Mouse (Mus musculus): ENCODE data around the gene Dnajc14. TPM values are rescaled to one million over a fixed set of nuclear protein-coding genes. Genes with fewer than 3 reads are reported as not detected.

The Dnajc14 gene
- polyA plus RNA-seq, 1 experiment from 2014 or later, result 40.6 TPM

GRCm38 (mm10) chr10:128839434-128839833 lies 35.6 kb downstream of the Dnajc14 start:
- H3K27me3 ChIP-seq (replicated peaks; ENCODE audit: control insufficient read depth, insufficient read depth, low read length), result no peaks in the 10 kb centered on the region
- no peak overlapping the region for H3K4me3 ChIP-seq (ENCODE audit: low read depth, low read length)
- H3K4me1 ChIP-seq (ENCODE audit: control insufficient read depth, insufficient read depth, low read length), result no peaks in the 10 kb centered on the region
- peaks cover 78% of the 10 kb centered on the region for H3K36me3 ChIP-seq (ENCODE audit: control insufficient read depth, insufficient read depth, low read length)
- DNase-seq (ENCODE audit: low spot score) (no peak), ATAC-seq (no peak)
- no peaks in the 10 kb centered on the region for H3K9me3 ChIP-seq (replicated peaks; ENCODE audit: control insufficient read depth, low read length)
- no peak overlapping the region for H3K9ac ChIP-seq (ENCODE audit: low read length)
- H3K27ac ChIP-seq (ENCODE audit: low read depth, low read length), result no peak overlapping the region
- H3K4me2 ChIP-seq (ENCODE audit: low read length), result no peak overlapping the region

- H3K9me3 ChIP-seq (replicated peaks; ENCODE audit: control insufficient read depth, low read length), result no peaks in the 10 kb centered on the region
- DNase-seq (ENCODE audit: low spot score) (no peak), ATAC-seq (no peak)
- H3K36me3 ChIP-seq (ENCODE audit: control insufficient read depth, insufficient read depth, low read length), result peaks cover 74% of the 10 kb centered on the region
- no peak overlapping the region for H3K4me3 ChIP-seq (ENCODE audit: low read depth, low read length)
- no peak overlapping the region for H3K9ac ChIP-seq (ENCODE audit: low read length)
- no peaks in the 10 kb centered on the region for H3K27me3 ChIP-seq (replicated peaks; ENCODE audit: control insufficient read depth, insufficient read depth, low read length)
- H3K27ac ChIP-seq (ENCODE audit: low read depth, low read length), result no peak overlapping the region
- no peaks in the 10 kb centered on the region for H3K4me1 ChIP-seq (ENCODE audit: control insufficient read depth, insufficient read depth, low read length)
- H3K4me2 ChIP-seq (ENCODE audit: low read length), result no peak overlapping the region
Observed at GRCm38 (mm10) chr10:128840612-128841011, 36.8 kb downstream of the Dnajc14 start.

GRCm38 (mm10) chr10:128843260-128843659 lies 39.4 kb downstream of the Dnajc14 start:
- H3K27me3 ChIP-seq (replicated peaks; ENCODE audit: control insufficient read depth, insufficient read depth, low read length), result no peaks in the 10 kb centered on the region
- peaks cover 68% of the 10 kb centered on the region for H3K36me3 ChIP-seq (ENCODE audit: control insufficient read depth, insufficient read depth, low read length)
- no peak overlapping the region for H3K27ac ChIP-seq (ENCODE audit: low read depth, low read length)
- WGBS, result 95% methylated on average over 5 of the region's 5 CpGs
- DNase-seq (ENCODE audit: low spot score) (no peak), ATAC-seq (no peak)
- H3K4me3 ChIP-seq (ENCODE audit: low read depth, low read length), result no peak overlapping the region
- no peaks in the 10 kb centered on the region for H3K9me3 ChIP-seq (replicated peaks; ENCODE audit: control insufficient read depth, low read length)
- no peaks in the 10 kb centered on the region for H3K4me1 ChIP-seq (ENCODE audit: control insufficient read depth, insufficient read depth, low read length)
- no peak overlapping the region for H3K4me2 ChIP-seq (ENCODE audit: low read length)
- no peak overlapping the region for H3K9ac ChIP-seq (ENCODE audit: low read length)

DNA sequence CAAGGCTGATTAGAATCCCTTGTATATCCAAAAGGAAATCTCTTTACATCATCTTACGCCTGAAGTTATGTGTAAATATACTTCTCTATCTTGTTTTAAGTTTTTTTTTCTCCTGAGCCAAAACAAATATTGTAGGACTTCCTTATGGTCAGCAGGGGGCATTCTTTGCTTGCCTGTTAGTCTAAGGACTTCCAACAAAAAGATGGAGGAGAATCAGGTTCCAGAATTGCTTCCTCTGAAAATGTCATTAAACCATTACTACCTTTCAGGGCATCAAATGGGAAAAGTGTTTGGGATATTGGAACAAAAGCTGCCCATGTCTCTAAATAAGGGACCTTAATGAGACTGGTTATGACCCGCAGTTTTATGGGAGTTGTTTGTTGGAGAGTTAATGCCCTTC lies 41.7 kb downstream of the Dnajc14 start:
- Histone ChIP-seq H3K9me3 (replicated peaks; ENCODE audit: control insufficient read depth, low read length) (no peaks in the 10 kb centered on the region), H3K27ac (ENCODE audit: low read depth, low read length) (no peak overlapping the region), H3K4me2 (ENCODE audit: low read length) (no peak overlapping the region), H3K4me1 (ENCODE audit: control insufficient read depth, insufficient read depth, low read length) (no peaks in the 10 kb centered on the region), H3K36me3 (ENCODE audit: control insufficient read depth, insufficient read depth, low read length) (peaks cover 67% of the 10 kb centered on the region), H3K9ac (ENCODE audit: low read length) (no peak overlapping the region), H3K27me3 (replicated peaks; ENCODE audit: control insufficient read depth, insufficient read depth, low read length) (no peaks in the 10 kb centered on the region), H3K4me3 (ENCODE audit: low read depth, low read length) (no peak overlapping the region)
- 35% methylated on average over 2 of the region's 2 CpGs for WGBS
- DNase-seq (ENCODE audit: low spot score) (peak; percentile 79), ATAC-seq (no peak)

DNA sequence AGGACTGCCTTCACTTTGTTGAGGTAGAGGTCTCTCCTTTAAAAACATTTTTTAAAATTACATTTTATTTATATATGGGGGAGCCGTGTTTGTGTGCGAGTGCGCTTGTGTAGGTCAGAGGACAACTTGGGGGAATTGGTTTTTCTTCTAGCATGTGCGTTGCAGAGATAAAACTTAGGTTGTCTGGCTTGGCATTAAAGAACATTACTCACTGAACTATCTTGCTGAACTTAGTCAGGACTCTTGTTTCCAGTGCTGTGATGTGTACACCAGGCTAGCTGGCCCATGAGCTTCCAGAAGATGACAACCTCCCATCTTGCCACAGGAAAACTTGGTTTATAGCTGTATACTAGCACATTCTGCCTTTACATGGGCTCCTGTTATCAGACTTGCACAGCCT lies 42.8 kb downstream of the Dnajc14 start:
- Histone ChIP-seq H3K27me3 (replicated peaks; ENCODE audit: control insufficient read depth, insufficient read depth, low read length) (no peaks in the 10 kb centered on the region), H3K4me3 (ENCODE audit: low read depth, low read length) (no peak overlapping the region), H3K9me3 (replicated peaks; ENCODE audit: control insufficient read depth, low read length) (no peaks in the 10 kb centered on the region), H3K4me1 (ENCODE audit: control insufficient read depth, insufficient read depth, low read length) (no peaks in the 10 kb centered on the region), H3K36me3 (ENCODE audit: control insufficient read depth, insufficient read depth, low read length) (peaks cover 61% of the 10 kb centered on the region), H3K4me2 (ENCODE audit: low read length) (no peak overlapping the region), H3K27ac (ENCODE audit: low read depth, low read length) (no peak overlapping the region), H3K9ac (ENCODE audit: low read length) (no peak overlapping the region)
- DNase-seq (ENCODE audit: low spot score) (no peak), ATAC-seq (no peak)
- WGBS, result 96% methylated on average over 4 of the region's 4 CpGs

- H3K9ac ChIP-seq (ENCODE audit: low read length), result no peak overlapping the region
- H3K4me1 ChIP-seq (ENCODE audit: control insufficient read depth, insufficient read depth, low read length), result no peaks in the 10 kb centered on the region
- 74% methylated on average over 2 of the region's 2 CpGs for WGBS
Observed at GRCm38 (mm10) chr10:128848426-128848825, 44.6 kb downstream of the Dnajc14 start.

DNA sequence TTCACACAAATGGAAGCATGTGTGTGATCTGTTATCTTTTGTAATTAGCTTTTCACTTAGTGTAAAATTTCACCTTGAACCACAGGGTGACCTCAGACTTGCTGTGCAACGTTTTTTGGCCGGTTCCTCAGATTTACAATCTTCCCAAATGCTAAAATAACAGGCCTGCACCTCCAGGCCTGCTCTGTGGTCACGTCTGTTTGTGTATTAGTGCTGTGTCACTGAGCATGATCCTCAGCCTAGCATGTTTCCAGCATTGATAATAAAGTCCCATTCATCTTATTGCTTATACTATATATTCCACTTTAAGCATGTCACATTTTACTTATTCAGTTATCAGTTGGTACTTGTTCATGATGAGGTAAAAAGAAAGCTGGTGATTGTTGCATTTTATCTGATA lies 46.5 kb downstream of the Dnajc14 start:
- Histone ChIP-seq H3K4me2 (ENCODE audit: low read length) (no peak overlapping the region), H3K4me3 (ENCODE audit: low read depth, low read length) (no peak overlapping the region), H3K36me3 (ENCODE audit: control insufficient read depth, insufficient read depth, low read length) (peaks cover 51% of the 10 kb centered on the region), H3K9me3 (replicated peaks; ENCODE audit: control insufficient read depth, low read length) (no peaks in the 10 kb centered on the region), H3K9ac (ENCODE audit: low read length) (no peak overlapping the region), H3K27me3 (replicated peaks; ENCODE audit: control insufficient read depth, insufficient read depth, low read length) (no peaks in the 10 kb centered on the region), H3K27ac (ENCODE audit: low read depth, low read length) (no peak overlapping the region), H3K4me1 (ENCODE audit: control insufficient read depth, insufficient read depth, low read length) (no peaks in the 10 kb centered on the region)
- 74% methylated on average over 3 of the region's 3 CpGs for WGBS
- no peak for ATAC-seq
- DNase-seq (ENCODE audit: low spot score), result no peak

More at GRCm38 (mm10) chr10:128848426-128848825, 44.6 kb downstream of the Dnajc14 start:
- no peak for DNase-seq (ENCODE audit: low spot score)
- no peak overlapping the region for H3K4me2 ChIP-seq (ENCODE audit: low read length)
- no peak overlapping the region for H3K4me3 ChIP-seq (ENCODE audit: low read depth, low read length)
- ATAC-seq, result no peak
- no peaks in the 10 kb centered on the region for H3K9me3 ChIP-seq (replicated peaks; ENCODE audit: control insufficient read depth, low read length)
- no peaks in the 10 kb centered on the region for H3K27me3 ChIP-seq (replicated peaks; ENCODE audit: control insufficient read depth, insufficient read depth, low read length)
- peaks cover 54% of the 10 kb centered on the region for H3K36me3 ChIP-seq (ENCODE audit: control insufficient read depth, insufficient read depth, low read length)
- no peak overlapping the region for H3K27ac ChIP-seq (ENCODE audit: low read depth, low read length)

GRCm38 (mm10) chr10:128861176-128861575 lies 57.3 kb downstream of the Dnajc14 start:
- no peak for DNase-seq (ENCODE audit: low spot score)
- no peaks in the 10 kb centered on the region for H3K9me3 ChIP-seq (replicated peaks; ENCODE audit: control insufficient read depth, low read length)
- H3K4me1 ChIP-seq (ENCODE audit: control insufficient read depth, insufficient read depth, low read length), result no peaks in the 10 kb centered on the region
- peaks cover 54% of the 10 kb centered on the region for H3K36me3 ChIP-seq (ENCODE audit: control insufficient read depth, insufficient read depth, low read length)
- H3K4me3 ChIP-seq (ENCODE audit: low read depth, low read length), result no peak overlapping the region
- H3K27me3 ChIP-seq (replicated peaks; ENCODE audit: control insufficient read depth, insufficient read depth, low read length), result no peaks in the 10 kb centered on the region
- H3K27ac ChIP-seq (ENCODE audit: low read depth, low read length), result no peak overlapping the region
- H3K9ac ChIP-seq (ENCODE audit: low read length), result no peak overlapping the region
- no peak overlapping the region for H3K4me2 ChIP-seq (ENCODE audit: low read length)
- ATAC-seq, result no peak

DNA sequence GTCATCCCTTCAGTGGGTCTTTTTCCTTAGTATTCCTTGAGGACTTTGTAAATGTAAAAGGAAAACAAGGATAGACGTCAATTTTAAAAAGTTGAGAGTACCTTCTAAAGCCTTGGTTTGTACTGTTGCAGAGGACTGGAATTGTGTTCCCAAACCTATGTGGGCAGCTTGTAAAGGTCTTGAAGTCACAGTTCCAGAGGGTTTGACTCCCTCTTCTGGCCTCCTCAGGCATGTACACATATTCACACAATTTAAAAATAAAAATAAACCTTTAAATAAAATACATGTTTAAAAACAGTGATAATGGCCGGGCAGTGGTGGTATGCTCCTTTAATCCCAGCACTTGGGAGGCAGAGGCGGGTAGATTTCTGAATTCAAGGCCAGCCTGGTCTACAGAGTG lies 62.2 kb downstream of the Dnajc14 start:
- no peaks in the 10 kb centered on the region for H3K4me1 ChIP-seq (ENCODE audit: control insufficient read depth, insufficient read depth, low read length)
- no peaks in the 10 kb centered on the region for H3K27me3 ChIP-seq (replicated peaks; ENCODE audit: control insufficient read depth, insufficient read depth, low read length)
- no peak overlapping the region for H3K27ac ChIP-seq (ENCODE audit: low read depth, low read length)
- peaks cover 21% of the 10 kb centered on the region for H3K36me3 ChIP-seq (ENCODE audit: control insufficient read depth, insufficient read depth, low read length)
- no peak overlapping the region for H3K4me2 ChIP-seq (ENCODE audit: low read length)
- H3K9me3 ChIP-seq (replicated peaks; ENCODE audit: control insufficient read depth, low read length), result no peaks in the 10 kb centered on the region
- no peak for ATAC-seq
- no peak overlapping the region for H3K9ac ChIP-seq (ENCODE audit: low read length)
- H3K4me3 ChIP-seq (ENCODE audit: low read depth, low read length), result no peak overlapping the region
- no peak for DNase-seq (ENCODE audit: low spot score)
- WGBS, result 92% methylated on average over 3 of the region's 3 CpGs

- Histone ChIP-seq H3K4me2 (ENCODE audit: low read length) (no peak overlapping the region), H3K4me1 (ENCODE audit: control insufficient read depth, insufficient read depth, low read length) (no peaks in the 10 kb centered on the region), H3K27ac (ENCODE audit: low read depth, low read length) (no peak overlapping the region), H3K9ac (ENCODE audit: low read length) (no peak overlapping the region), H3K36me3 (ENCODE audit: control insufficient read depth, insufficient read depth, low read length) (peaks cover 25% of the 10 kb centered on the region), H3K4me3 (ENCODE audit: low read depth, low read length) (no peak overlapping the region), H3K27me3 (replicated peaks; ENCODE audit: control insufficient read depth, insufficient read depth, low read length) (no peaks in the 10 kb centered on the region), H3K9me3 (replicated peaks; ENCODE audit: control insufficient read depth, low read length) (no peaks in the 10 kb centered on the region)
- DNase-seq (ENCODE audit: low spot score), result no peak
- ATAC-seq, result no peak
- WGBS, result 89% methylated on average over 1 of the region's 1 CpGs
Observed at GRCm38 (mm10) chr10:128866518-128866917, 62.7 kb downstream of the Dnajc14 start.

All from forebrain, embryonic 14.5 days (tissue).